Mouse (Mus musculus) bone marrow macrophage, adult 2 months (primary cell): ENCODE data around the gene Hdac7. TPM values are rescaled to one million over a fixed set of nuclear protein-coding genes. Genes with fewer than 3 reads are reported as not detected.

Source experiments
- H3K27ac ChIP-seq: 2 replicates; pipeline ENCODE4 v1.5.1; 2012; ENCODE audit warnings: low read depth, low read length; ENCODE audit not compliant: insufficient read depth
- H3K4me1 ChIP-seq: 2 replicates; pipeline ENCODE4 v1.6.1; 2012; ENCODE audit warnings: low read length; ENCODE audit not compliant: control insufficient read depth, insufficient read depth
- H3K4me3 ChIP-seq: 2 replicates; pipeline ENCODE4 v1.5.1; 2012; ENCODE audit warnings: mild to moderate bottlenecking, low read length, moderate library complexity; ENCODE audit not compliant: insufficient read depth
- CTCF ChIP-seq: IDR thresholded peaks from 2 replicates; pipeline ENCODE4 v1.5.1; 2012; ENCODE audit warnings: low read depth, mild to moderate bottlenecking, low read length, moderate library complexity
- POLR2A ChIP-seq: IDR thresholded peaks from 2 replicates; pipeline ENCODE4 v1.6.1; 2012; ENCODE audit warnings: mild to moderate bottlenecking, low read depth, low read length, borderline replicate concordance
- polyA plus RNA-seq: library from polyadenylated mRNA; stranded (reverse); fragments of >200 nt; gene quantifications from 2 replicates; pipeline ENCODE4 v1.2.4, GENCODE M21; 2012; ENCODE audit not compliant: missing spikeins, insufficient read depth, insufficient read length

The Hdac7 gene
- polyA plus RNA-seq, 1 experiment = 14.8 TPM

DNA sequence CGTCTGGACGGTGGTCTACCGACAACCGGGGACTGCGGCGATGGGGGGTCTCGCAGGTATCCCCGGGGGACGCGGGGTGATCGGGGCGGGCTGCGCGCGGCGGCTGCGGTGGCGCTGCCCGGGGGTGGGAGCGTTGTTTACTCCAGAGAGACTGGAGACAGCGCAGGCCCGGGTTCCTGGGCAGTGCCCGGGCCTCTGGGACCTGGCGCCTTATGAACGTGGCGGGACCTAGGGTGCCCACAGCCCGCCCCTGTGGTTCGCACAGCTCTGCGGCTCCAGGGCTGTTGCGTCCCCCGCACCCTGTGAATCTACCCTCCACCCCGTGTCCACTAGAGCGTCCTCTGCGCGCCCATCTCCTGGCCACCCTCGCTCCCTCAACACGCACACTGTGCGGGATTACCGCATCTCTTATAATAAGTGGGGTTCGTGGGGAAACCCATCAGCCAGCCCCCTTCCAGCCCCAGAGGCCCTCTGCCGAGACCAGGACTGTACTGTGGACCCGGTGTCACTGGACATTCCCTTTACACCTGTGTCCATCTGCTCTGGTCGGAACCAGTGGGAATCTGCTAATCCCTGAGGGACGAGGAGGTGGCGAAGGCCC is 59.6 kb downstream of the Hdac7 start:
- H3K4me1 ChIP-seq = peaks cover 40% of the 10 kb centered on the region
- peak overlapping the region; percentile 27; the same call in 1 of the 2 replicates for H3K27ac ChIP-seq
- H3K4me3 ChIP-seq = peak overlapping the region; percentile 78
- TF ChIP-seq POLR2A (no peak), CTCF (no peak)

DNA sequence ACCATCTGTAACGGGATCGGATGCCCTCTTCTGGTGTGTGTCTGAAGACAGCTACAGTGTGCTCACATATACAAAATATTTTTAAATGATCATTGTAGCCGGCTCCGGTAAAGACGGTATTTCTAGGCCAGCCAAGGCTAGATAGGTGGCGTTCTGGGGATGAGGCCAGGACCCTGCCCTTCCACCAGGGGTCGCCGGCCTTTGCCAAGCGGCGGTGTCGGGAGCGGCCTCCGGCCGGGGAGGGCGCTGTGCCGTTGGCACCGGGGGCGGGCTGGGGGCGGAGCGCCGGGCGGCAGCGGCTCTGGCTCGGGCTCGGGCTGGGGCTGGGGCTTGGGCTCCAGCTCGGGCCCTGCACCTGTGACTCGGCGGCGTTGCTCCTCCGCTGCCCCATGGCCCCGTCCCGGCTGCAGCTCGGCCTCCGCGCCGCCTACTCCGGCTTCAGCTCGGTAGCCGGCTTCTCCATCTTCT is 60.2 kb downstream of the Hdac7 start:
- TF ChIP-seq CTCF (peak; percentile 87), POLR2A (no peak; the same call in 1 of the 2 replicates)
- Histone ChIP-seq H3K27ac (peak overlapping the region; percentile 27; the same call in 1 of the 2 replicates), H3K4me3 (peak overlapping the region; percentile 78), H3K4me1 (peaks cover 39% of the 10 kb centered on the region)

GRCm38 (mm10) chr15:97782749-97783105 is 61.6 kb downstream of the Hdac7 start:
- Histone ChIP-seq H3K4me3 (no peak overlapping the region), H3K4me1 (peaks cover 25% of the 10 kb centered on the region), H3K27ac (no peak overlapping the region)
- TF ChIP-seq POLR2A (no peak), CTCF (peak; percentile 39; the same call in 1 of the 2 replicates)

DNA sequence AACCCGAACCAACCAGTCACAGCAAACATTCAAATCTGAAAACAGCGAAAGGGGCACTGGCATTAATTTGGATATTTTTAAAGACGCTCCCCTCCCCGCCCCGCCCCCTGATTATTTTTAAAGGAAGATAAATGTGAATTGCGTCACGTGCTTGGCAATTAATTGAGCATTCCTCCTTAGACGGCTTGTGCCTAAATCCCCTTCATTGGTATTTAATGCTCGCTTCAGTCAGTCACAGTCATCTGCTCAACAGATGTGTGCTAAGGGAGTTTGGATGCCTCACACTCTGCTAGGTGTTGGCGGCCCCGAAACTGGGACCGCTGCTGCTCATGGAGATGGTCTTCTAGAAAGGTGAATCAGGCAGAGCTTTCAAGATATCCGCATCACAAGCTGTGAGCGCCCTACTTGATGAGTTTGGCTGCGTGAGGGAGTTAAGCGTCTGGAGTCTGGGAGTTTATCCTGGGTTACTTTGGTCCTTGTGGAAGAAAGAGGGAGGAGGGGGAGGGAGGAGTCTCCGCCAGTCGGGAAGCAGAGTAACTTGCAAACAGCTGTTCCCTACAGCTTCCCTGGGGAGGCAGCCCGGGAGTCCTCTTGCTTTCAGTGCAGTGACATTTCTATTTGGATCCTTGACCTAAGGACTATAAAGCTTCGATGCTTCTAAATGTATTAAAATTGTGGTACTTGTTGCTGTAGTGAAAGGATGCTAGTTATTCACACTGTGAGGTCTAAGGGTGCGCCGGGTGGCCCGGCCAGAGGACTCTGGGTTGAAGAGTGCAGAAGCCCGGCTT is 62.1 kb downstream of the Hdac7 start:
- TF ChIP-seq POLR2A (no peak), CTCF (no peak)
- no peak overlapping the region for H3K4me3 ChIP-seq
- H3K27ac ChIP-seq = no peak overlapping the region
- peaks cover 19% of the 10 kb centered on the region for H3K4me1 ChIP-seq

GRCm38 (mm10) chr15:97780611-97781031 is 63.7 kb downstream of the Hdac7 start:
- Histone ChIP-seq H3K4me3 (no peak overlapping the region), H3K4me1 (peaks cover 5% of the 10 kb centered on the region), H3K27ac (no peak overlapping the region)
- no peak for TF ChIP-seq CTCF
- TF ChIP-seq POLR2A = no peak

- no peak overlapping the region for H3K27ac ChIP-seq
- H3K4me1 ChIP-seq = no peaks in the 10 kb centered on the region; the same call in 1 of the 2 replicates
- no peak for TF ChIP-seq POLR2A
- TF ChIP-seq CTCF = no peak
- H3K4me3 ChIP-seq = no peak overlapping the region
Measured at GRCm38 (mm10) chr15:97779576-97779975, 64.7 kb downstream of the Hdac7 start.

DNA sequence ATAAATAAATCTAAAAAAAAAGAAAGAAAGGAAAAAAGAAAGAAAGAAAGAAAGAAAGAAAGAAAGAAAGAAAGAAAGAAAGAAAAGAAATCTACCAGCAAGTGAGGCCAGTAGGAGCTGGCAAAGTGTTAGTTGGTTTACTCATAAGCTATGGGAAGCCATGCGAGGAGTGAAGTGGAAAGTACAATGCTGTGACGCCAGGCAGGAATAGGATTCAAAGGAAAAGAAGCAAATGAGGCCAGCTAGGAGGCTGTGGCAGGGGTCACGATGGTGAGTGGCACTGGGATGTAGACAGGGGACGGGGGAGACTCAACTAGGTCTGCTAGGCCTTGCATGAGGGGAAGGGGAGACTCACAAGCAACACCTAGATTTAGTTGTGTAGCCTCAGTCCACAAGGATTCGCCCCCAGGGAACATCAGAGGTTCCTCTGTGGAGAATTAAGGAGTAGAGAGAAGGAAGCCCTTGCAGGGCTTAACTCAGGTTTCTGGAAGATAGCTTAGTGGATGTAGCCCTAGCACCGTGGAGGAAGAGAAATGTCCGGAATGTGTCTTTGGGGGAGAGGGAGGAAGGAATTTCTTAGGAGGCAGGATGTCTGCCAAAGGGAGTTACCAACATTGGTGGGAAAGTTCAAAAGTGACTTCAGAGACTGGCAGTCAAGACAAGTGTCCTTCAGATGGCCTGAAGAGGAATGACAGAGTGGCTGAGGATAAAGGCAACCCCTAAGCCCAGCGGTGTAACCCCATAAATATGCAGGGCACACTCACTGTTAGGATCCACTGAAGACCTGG is 65.8 kb downstream of the Hdac7 start, which contains the start of gene Slc48a1:
Gene Slc48a1, plus strand, starts transcription at position 210 of the 788 bp plus-strand sequence.
- Histone ChIP-seq H3K27ac (no peak within 1 kb of the TSS), H3K4me3 (no peak within 1 kb of the TSS), H3K4me1 (peaks cover 5% of the 10 kb centered on the region)
- TF ChIP-seq POLR2A (no peak), CTCF (no peak)

DNA sequence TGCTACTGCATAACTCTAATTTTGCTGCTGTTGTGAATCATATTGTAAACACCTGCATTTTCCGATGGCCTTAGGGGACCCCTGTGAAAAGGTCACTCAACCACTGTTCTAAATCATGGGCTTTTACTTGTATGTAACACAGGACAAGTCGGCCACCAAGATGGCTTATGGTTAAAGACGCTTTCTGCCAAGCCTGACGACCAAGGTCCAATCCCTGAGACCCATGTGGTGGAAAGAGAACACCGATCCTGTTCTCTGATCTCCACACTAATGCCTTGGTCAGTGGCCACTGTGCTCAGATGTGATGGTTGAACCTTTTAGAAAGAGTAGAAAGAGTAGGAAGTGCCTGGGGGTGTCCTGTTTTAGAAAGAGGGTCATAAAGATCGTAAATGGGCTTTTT is 67.4 kb downstream of the Hdac7 start:
- no peak overlapping the region for H3K4me3 ChIP-seq
- TF ChIP-seq POLR2A (no peak), CTCF (no peak)
- H3K27ac ChIP-seq = no peak overlapping the region
- peaks cover 5% of the 10 kb centered on the region for H3K4me1 ChIP-seq

GRCm38 (mm10) chr15:97776514-97776913 is 67.8 kb downstream of the Hdac7 start:
- TF ChIP-seq CTCF (peak; percentile 62), POLR2A (no peak)
- Histone ChIP-seq H3K4me1 (peaks cover 5% of the 10 kb centered on the region), H3K27ac (no peak overlapping the region), H3K4me3 (no peak overlapping the region)

GRCm38 (mm10) chr15:97773961-97774370 is 70.3 kb downstream of the Hdac7 start:
- H3K27ac ChIP-seq = peak overlapping the region; percentile 26; the same call in 1 of the 2 replicates
- no peak overlapping the region for H3K4me3 ChIP-seq
- peaks cover 5% of the 10 kb centered on the region for H3K4me1 ChIP-seq
- no peak for TF ChIP-seq POLR2A
- TF ChIP-seq CTCF = no peak
